Mouse (Mus musculus) myocyte (in vitro differentiated cells): ENCODE results near the gene Sh3rf1. TPM values are rescaled to one million over a fixed set of nuclear protein-coding genes. Genes with fewer than 3 reads are reported as not detected.

Experiments used
- H3K27me3 ChIP-seq: one replicate; pipeline ENCODE4 v1.6.1; 2011; ENCODE audit not compliant: control insufficient read depth, insufficient read depth, insufficient read length
- H3K36me3 ChIP-seq: one replicate; pipeline ENCODE4 v1.6.1; 2011; ENCODE audit not compliant: control insufficient read depth, insufficient read depth
- H3K4me2 ChIP-seq: one replicate; pipeline ENCODE4 v1.6.1; 2011; ENCODE audit warnings: low read depth, control low read depth
- H3K4me3 ChIP-seq: one replicate; pipeline ENCODE4 v1.5.1; 2011; ENCODE audit warnings: mild to moderate bottlenecking, control low read depth, moderate library complexity
- H3K79me2 ChIP-seq: one replicate; pipeline ENCODE4 v1.6.1; 2011; ENCODE audit not compliant: control insufficient read depth, insufficient read depth
- H3ac ChIP-seq: one replicate; pipeline ENCODE4 v1.6.1; 2011; ENCODE audit not compliant: control insufficient read depth, insufficient read length
- CEBPB ChIP-seq: IDR thresholded peaks from 2 replicates; pipeline ENCODE4 v1.6.1; 2011; ENCODE audit warnings: mild to moderate bottlenecking, moderate library complexity; ENCODE audit not compliant: poor library complexity, insufficient read depth, severe bottlenecking
- E2F4 ChIP-seq: IDR thresholded peaks from one replicate; pipeline ENCODE4 v1.6.1; 2011; ENCODE audit warnings: mild to moderate bottlenecking, control low read depth, moderate library complexity; ENCODE audit not compliant: insufficient read depth
- MAX ChIP-seq: IDR thresholded peaks from one replicate; pipeline ENCODE4 v1.6.1; 2011; ENCODE audit warnings: low read depth, mild to moderate bottlenecking, control low read depth
- MYOD1 ChIP-seq, 3 experiments: IDR thresholded peaks; one replicate each; pipeline ENCODE4 v1.6.1; 2011; ENCODE audit warnings: control low read depth in 2 of 3, low read depth in 2 of 3, mild to moderate bottlenecking in 2 of 3, moderate library complexity in 1 of 3; ENCODE audit not compliant: insufficient read length in 2 of 3, control insufficient read depth in 1 of 3
- MYOG ChIP-seq, 3 experiments: IDR thresholded peaks; one replicate each; pipeline ENCODE4 v1.6.1; 2011; ENCODE audit warnings: control low read depth in 2 of 3, low read depth in 2 of 3, mild to moderate bottlenecking in 2 of 3; ENCODE audit not compliant: insufficient read length in 2 of 3, control insufficient read depth in 1 of 3, insufficient read depth in 1 of 3
- POLR2A ChIP-seq: IDR thresholded peaks from one replicate; pipeline ENCODE4 v1.6.1; 2011; ENCODE audit warnings: low read depth, mild to moderate bottlenecking, control low read depth, moderate library complexity; ENCODE audit not compliant: insufficient read length
- POLR2AphosphoS2 ChIP-seq: IDR thresholded peaks from one replicate; pipeline ENCODE4 v1.6.1; 2011; ENCODE audit warnings: low read depth, control low read depth; ENCODE audit not compliant: insufficient read length
- REST ChIP-seq: IDR thresholded peaks from one replicate; pipeline ENCODE4 v1.6.1; 2011; ENCODE audit warnings: mild to moderate bottlenecking, control low read depth, moderate library complexity; ENCODE audit not compliant: insufficient read depth, insufficient read length
- SRF ChIP-seq: IDR thresholded peaks from one replicate; pipeline ENCODE4 v1.6.1; 2011; ENCODE audit warnings: low read depth; ENCODE audit not compliant: control insufficient read depth, insufficient read length
- TCF12 ChIP-seq: IDR thresholded peaks from one replicate; pipeline ENCODE4 v1.6.1; 2011; ENCODE audit warnings: mild to moderate bottlenecking, control low read depth; ENCODE audit not compliant: poor library complexity, insufficient read depth, severe bottlenecking
- TCF3 ChIP-seq: IDR thresholded peaks from one replicate; pipeline ENCODE4 v1.6.1; 2011; ENCODE audit warnings: low read depth, control low read depth; ENCODE audit not compliant: insufficient read length
- USF1 ChIP-seq: IDR thresholded peaks from one replicate; pipeline ENCODE4 v1.6.1; 2011; ENCODE audit warnings: low read depth, mild to moderate bottlenecking, control low read depth, moderate library complexity
- polyA plus RNA-seq: library from polyadenylated mRNA; unstranded; fragments of >200 nt; fragmentation: generic; extraction: Trizol; gene quantifications from one replicate; pipeline ENCODE4 v1.2.1, GENCODE M21; 2012; ENCODE audit warnings: missing spikeins

Gene Sh3rf1
- polyA plus RNA-seq, 1 experiment: 4.2 TPM

DNA sequence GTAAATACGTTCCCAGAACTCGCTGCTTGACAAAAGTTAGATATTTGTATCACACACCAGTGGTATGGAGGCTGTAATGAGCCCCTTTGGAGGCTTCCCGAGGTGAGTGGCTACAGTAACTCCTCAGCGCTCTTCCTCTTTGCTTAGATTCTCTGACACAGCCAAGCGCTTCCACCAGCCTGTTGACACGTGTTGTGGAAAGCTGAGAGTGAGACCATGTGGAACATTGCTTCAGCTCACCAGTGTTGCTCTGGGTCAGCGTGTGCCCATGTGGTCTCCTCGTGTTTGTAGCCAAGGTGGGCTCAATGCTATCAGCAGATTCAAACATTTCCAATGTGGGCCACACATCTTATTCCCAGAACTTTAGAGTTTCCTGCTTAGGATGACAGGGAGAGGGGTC lies 5.0 kb downstream of the Sh3rf1 start:
- Histone ChIP-seq H3K27me3 (no peaks in the 10 kb centered on the region), H3ac (no peak overlapping the region), H3K4me3 (no peak overlapping the region), H3K4me2 (no peak overlapping the region), H3K79me2 (peaks cover 23% of the 10 kb centered on the region), H3K36me3 (peaks cover 6% of the 10 kb centered on the region)
- TF ChIP-seq USF1 (no peak), POLR2AphosphoS2 (no peak), E2F4 (no peak)

DNA sequence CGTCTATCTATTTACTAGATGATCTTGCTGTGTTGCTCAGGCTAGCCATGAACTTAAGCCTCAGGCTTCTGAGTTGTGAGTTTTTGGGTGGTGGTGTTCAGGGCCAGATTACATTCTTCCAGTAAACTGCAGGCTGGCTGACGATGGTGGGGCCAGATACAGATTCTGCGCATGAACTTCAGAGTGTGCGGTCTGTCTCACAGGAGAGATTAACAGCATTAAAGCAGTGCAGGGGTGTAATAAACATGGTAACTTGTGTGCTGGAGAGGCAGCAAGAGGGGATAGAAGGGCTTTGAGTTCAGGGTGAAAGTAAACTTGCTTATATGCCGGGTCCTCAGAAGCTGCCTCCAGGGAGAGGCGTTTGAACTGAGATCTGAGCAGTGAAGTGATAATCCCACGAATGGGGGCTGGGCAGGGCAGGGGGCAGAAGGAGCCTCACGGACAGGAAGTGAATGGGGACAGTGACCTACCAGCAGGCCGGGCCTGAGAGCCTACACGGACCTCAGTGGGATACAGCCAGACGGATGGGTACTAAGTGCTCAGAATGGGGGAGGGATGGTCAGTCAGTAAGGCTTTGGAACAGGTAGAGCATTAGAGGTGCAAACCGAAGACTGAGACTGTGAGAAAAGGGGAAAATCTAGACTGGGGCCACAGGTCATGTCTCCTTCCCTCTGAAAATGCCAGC lies 6.0 kb downstream of the Sh3rf1 start:
- no peak overlapping the region for H3ac ChIP-seq
- H3K36me3 ChIP-seq: peaks cover 6% of the 10 kb centered on the region
- H3K4me3 ChIP-seq: no peak overlapping the region
- no peak overlapping the region for H3K4me2 ChIP-seq
- H3K79me2 ChIP-seq: peaks cover 23% of the 10 kb centered on the region
- TF ChIP-seq TCF12 (no peak), MYOD1 (IDR thresholded peaks at IDR 0.05; ENCODE audit: control insufficient read depth in 1 of 3, insufficient read length in 2 of 3, low read depth in 2 of 3) (no peak), TCF3 (no peak)
- no peaks in the 10 kb centered on the region for H3K27me3 ChIP-seq

DNA sequence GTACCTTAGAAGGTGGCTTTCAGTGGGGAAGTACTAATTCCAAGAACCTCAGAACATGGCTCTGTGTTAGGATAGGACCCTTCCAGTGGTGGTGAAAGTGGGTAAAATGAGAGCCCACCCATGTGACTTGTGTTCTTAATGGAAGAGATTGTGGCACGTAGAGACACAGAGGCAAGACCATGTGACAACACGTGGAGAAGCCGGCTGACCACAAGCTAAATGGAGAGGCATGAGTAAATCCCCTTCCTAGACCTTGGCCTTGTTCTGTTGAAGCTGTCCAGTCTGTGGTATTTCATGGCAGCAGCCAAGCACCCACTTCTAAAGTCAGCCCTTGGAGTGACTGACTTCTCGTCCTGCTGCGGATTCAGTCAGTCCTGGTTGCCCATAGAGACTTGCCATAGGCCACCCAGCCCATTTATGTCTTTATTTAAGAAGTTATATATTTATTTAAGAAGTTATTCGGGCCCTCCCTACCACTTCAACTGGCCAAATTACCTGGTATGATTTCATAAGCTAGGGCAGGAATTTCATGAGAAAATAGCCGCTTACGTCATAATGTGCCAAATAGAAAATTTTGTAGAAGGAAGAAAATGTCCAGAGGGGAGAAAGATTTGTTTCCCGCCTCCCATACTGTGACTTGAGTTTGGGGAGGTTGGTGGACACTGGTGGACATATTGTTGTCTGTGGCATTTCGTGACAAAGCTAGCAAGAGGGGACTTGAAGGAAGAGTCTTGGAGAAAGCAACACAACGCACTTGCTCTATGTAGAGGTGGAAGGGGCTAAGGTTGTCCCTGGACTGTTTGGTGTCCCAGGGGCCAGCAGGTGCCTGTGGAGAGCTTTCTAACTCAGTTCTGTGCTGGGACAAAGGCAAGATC lies 7.4 kb downstream of the Sh3rf1 start:
- TF ChIP-seq REST (no peak), POLR2AphosphoS2 (no peak), E2F4 (no peak), SRF (no peak), POLR2A (no peak), MYOG (IDR thresholded peaks at IDR 0.05; ENCODE audit: control insufficient read depth in 1 of 3, insufficient read depth in 1 of 3, insufficient read length in 2 of 3, low read depth in 2 of 3) (no peak), USF1 (no peak), MYOD1 (IDR thresholded peaks at IDR 0.05; ENCODE audit: control insufficient read depth in 1 of 3, insufficient read length in 2 of 3, low read depth in 2 of 3) (no peak), TCF12 (no peak), TCF3 (no peak), MAX (no peak), CEBPB (no peak)
- H3K27me3 ChIP-seq: no peaks in the 10 kb centered on the region
- no peak overlapping the region for H3ac ChIP-seq
- peaks cover 6% of the 10 kb centered on the region for H3K36me3 ChIP-seq
- no peak overlapping the region for H3K4me3 ChIP-seq
- no peak overlapping the region for H3K4me2 ChIP-seq
- H3K79me2 ChIP-seq: peaks cover 19% of the 10 kb centered on the region

DNA sequence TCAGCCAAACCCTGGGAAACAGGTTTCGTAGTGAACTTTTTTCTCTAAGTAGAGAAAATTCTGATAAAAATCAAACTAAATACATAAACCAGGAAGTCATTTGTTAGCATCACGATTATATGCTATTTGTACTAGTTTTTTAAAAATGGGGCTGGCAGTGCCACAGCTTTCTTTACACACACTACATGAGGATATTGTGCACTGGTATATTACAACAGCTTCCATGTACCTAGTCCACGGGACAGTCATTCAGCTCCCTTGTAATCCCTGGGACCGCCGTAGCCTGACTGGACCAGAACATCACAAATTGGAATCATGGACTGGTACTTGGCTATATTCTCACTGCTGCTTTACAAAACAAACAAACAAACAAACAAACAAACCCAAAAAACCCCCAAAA lies 11.8 kb downstream of the Sh3rf1 start:
- no peaks in the 10 kb centered on the region for H3K27me3 ChIP-seq
- no peak overlapping the region for H3K4me2 ChIP-seq
- no peak overlapping the region for H3K4me3 ChIP-seq
- TF ChIP-seq CEBPB (no peak), TCF12 (no peak), MYOD1 (IDR thresholded peaks at IDR 0.05; ENCODE audit: control insufficient read depth in 1 of 3, insufficient read length in 2 of 3, low read depth in 2 of 3) (no peak), POLR2A (no peak)
- peaks cover 12% of the 10 kb centered on the region for H3K79me2 ChIP-seq
- H3K36me3 ChIP-seq: no peaks in the 10 kb centered on the region
- no peak overlapping the region for H3ac ChIP-seq

DNA sequence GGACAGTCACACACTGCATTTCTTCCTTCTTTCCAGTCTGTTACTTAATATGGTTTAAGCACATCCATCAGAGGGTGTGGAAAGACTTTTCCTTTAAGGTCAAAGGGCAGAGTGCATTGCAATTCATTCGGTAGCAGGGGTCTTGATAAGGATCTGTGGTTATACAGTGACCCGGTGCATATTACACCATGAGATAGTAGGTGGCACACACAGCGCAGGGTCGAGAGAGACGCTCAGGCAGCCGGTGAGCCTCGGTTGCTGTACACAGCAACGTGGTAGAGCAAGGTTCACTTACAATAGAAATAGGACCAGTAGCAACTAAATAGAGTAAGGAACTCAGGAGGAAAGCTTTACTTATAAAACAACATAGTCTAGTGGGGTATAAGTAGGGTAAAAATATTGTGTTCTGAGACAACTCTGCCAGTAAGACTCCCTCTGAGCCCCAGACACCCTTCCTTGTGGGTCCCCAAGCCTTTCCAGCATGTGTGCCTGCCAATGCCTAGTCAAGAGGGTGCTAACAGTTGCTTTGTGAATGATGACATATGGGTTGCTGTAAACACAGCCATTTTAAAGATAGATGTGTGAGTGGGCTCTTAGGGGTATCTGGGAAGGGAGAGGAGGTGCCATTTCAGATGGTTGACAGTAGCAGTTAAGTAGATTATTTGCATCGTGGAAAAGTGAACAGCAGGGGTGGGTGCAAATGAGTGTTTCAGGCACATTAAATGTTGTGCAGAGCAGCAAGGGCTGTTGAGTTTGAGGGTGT lies 13.0 kb downstream of the Sh3rf1 start:
- H3K4me2 ChIP-seq: no peak overlapping the region
- H3ac ChIP-seq: no peak overlapping the region
- H3K36me3 ChIP-seq: no peaks in the 10 kb centered on the region
- TF ChIP-seq POLR2AphosphoS2 (no peak), CEBPB (no peak), MYOD1 (IDR thresholded peaks at IDR 0.05; ENCODE audit: control insufficient read depth in 1 of 3, insufficient read length in 2 of 3, low read depth in 2 of 3) (no peak), POLR2A (no peak), MYOG (IDR thresholded peaks at IDR 0.05; ENCODE audit: control insufficient read depth in 1 of 3, insufficient read depth in 1 of 3, insufficient read length in 2 of 3, low read depth in 2 of 3) (no peak), USF1 (no peak)
- H3K27me3 ChIP-seq: no peaks in the 10 kb centered on the region
- H3K79me2 ChIP-seq: peaks cover 5% of the 10 kb centered on the region
- H3K4me3 ChIP-seq: no peak overlapping the region
